Mouse (Mus musculus) heart, adult 2 months (tissue): ENCODE measurements around the gene Cd4. TPM values are rescaled to one million over a fixed set of nuclear protein-coding genes. Genes with fewer than 3 reads are reported as not detected.

Experiments
- DNase-seq, 2 experiments: peaks; one replicate each; pipeline ENCODE4 v3.0.0; 2021
- H3K27ac ChIP-seq: fragments of 200-600 bp; 2 replicates; pipeline ENCODE4 v1.8.1; 2022
- H3K27me3 ChIP-seq: fragments of 200-500 bp; 2 replicates; pipeline ENCODE4 v1.6.1; 2012; ENCODE audit warnings: mild to moderate bottlenecking, low read length, inconsistent platforms, mixed read lengths; ENCODE audit not compliant: control insufficient read depth, insufficient read depth
- H3K36me3 ChIP-seq: fragments of 200-500 bp; 2 replicates; pipeline ENCODE4 v1.6.1; 2012; ENCODE audit warnings: low read length, inconsistent platforms; ENCODE audit not compliant: control insufficient read depth, insufficient read depth
- H3K4me1 ChIP-seq: fragments of 200-500 bp; 2 replicates; pipeline ENCODE4 v1.6.1; 2011; ENCODE audit warnings: low read length; ENCODE audit not compliant: control insufficient read depth, insufficient read depth
- H3K4me3 ChIP-seq: fragments of 200-600 bp; 2 replicates; pipeline ENCODE4 v1.8.1; 2022
- H3K79me2 ChIP-seq: fragments of 200-500 bp; replicated peaks from 2 replicates; pipeline ENCODE4 v1.6.1; 2012; ENCODE audit warnings: mild to moderate bottlenecking, inconsistent platforms, low read length, moderate library complexity, mixed read lengths; ENCODE audit not compliant: control insufficient read depth, insufficient read depth
- H3K9ac ChIP-seq: fragments of 200-500 bp; 2 replicates; pipeline ENCODE4 v1.6.1; 2012; ENCODE audit warnings: low read depth, mild to moderate bottlenecking, control low read depth, inconsistent platforms, low read length, mixed read lengths
- CTCF ChIP-seq: fragments of 200-600 bp; IDR thresholded peaks from 2 replicates; pipeline ENCODE4 v1.8.1; 2022; ENCODE audit warnings: antibody characterized with exemption, mild to moderate bottlenecking, moderate library complexity
- EP300 ChIP-seq: fragments of 200-500 bp; IDR thresholded peaks from 2 replicates; pipeline ENCODE4 v1.6.1; 2011; ENCODE audit warnings: low read depth, low read length, control low read depth; ENCODE audit not compliant: insufficient read depth
- POLR2A ChIP-seq: fragments of 200-500 bp; IDR thresholded peaks from 2 replicates; pipeline ENCODE4 v1.6.1; 2011; ENCODE audit warnings: mild to moderate bottlenecking, low read depth, low read length, control low read depth; ENCODE audit not compliant: insufficient read depth
- WGBS: fragments of 180-500 bp; shearing (Covaris S2); methylation state at CpG from one replicate; pipeline ENCODE4 v1.1.7; 2018; 5-methylcytosine and 5-hydroxymethylcytosine counted together
- intact Hi-C: fragments of 180-260 bp; cut with DNase I; formaldehyde crosslinking; loops from one replicate; pipeline ENCODE4 v1.15.1; 2025
- polyA plus RNA-seq: library from polyadenylated mRNA; depleted of rRNA; stranded (reverse); fragments of >200 nt; gene quantifications from 2 replicates; pipeline ENCODE4 v1.2.3, GENCODE M21; 2012
- total RNA-seq, 2 experiments: library from RNA; stranded (reverse); gene quantifications; 2 replicates each; pipeline ENCODE4 v1.2.3; 2021

The Cd4 gene
- total and polyA plus RNA-seq, 3 experiments, result 0.34 to 0.66 (median 0.57) TPM

DNA sequence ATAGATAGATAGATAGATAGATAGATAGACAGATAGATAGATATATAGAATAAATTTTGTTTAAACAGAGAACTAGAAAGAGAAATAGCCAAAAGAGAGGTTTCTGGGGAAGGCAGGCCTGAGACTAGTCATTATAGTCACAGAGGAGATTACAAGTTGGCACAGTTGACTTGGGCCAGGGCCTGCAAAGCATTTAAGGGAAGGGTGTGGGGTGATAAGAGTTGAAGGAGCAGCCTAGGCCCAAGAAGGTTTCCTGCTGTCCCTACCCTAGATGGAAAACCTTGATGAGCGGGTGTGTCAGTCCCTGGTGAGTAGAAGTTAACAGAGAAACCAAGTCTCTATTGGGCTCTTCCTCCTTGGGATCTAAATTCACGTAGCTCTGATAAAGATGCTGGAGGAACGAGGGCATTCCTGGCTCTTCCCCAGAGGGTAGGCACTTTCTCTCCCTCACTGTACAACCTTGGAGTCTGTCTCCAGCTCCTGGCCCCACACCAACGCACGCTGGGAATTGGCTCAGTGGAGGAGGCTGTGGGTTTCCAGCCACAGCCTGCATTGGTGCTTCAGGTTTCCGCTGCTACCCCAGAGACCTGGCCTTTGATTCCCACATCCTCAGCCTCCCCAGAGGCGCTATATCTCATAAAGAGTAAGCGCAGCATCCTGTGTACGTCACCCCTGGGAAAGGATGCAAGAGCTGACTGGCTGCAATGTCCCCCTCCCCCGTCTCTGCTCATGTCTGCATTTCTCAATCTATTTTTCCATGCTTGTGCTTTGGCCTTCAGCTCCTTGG, 3.1 kb downstream of the Cd4 start:
- peaks cover 3% of the 10 kb centered on the region; the same call in 1 of the 2 replicates for H3K4me1 ChIP-seq
- H3K79me2 ChIP-seq, result no peaks in the 10 kb centered on the region
- peak; percentile 48 to 59 for DNase-seq
- 32% methylated on average over 10 of the region's 10 CpGs for WGBS
- H3K27ac ChIP-seq, result peak overlapping the region; percentile 32
- no peaks in the 10 kb centered on the region for H3K27me3 ChIP-seq
- no peak overlapping the region for H3K9ac ChIP-seq
- H3K36me3 ChIP-seq, result no peaks in the 10 kb centered on the region
- TF ChIP-seq CTCF (no peak), EP300 (no peak), POLR2A (no peak)
- H3K4me3 ChIP-seq, result no peak overlapping the region
- intact Hi-C loops, result no loop called here

DNA sequence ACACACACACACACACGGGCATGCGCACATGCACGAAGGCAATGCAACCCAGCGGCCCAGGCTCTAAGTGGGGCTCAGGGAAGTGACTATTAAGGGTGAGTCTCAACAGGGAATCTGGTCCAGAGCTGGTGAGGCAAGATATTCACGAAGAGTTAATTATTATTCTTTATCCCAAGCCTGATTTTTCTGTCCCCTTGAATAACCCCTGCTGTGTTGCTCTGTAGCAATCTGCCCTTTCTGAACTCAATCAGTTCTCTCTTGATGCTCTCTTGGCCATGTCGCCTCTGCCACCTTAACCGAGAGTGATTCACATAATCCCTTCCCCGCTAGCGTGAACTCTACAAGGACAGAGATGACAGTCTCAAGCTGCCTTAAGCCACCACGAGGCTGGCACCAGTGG, 4.7 kb downstream of the Cd4 start:
- H3K79me2 ChIP-seq, result no peaks in the 10 kb centered on the region
- H3K27ac ChIP-seq, result no peak overlapping the region
- whole genome bisulfite sequencing, result 88% methylated on average over 10 of the region's 10 CpGs
- no peaks in the 10 kb centered on the region for H3K27me3 ChIP-seq
- H3K4me3 ChIP-seq, result no peak overlapping the region
- H3K36me3 ChIP-seq, result no peaks in the 10 kb centered on the region
- peaks cover 3% of the 10 kb centered on the region; the same call in 1 of the 2 replicates for H3K4me1 ChIP-seq
- H3K9ac ChIP-seq, result no peak overlapping the region
- no peak for DNase-seq
- intact Hi-C loops, result no loop called here
- TF ChIP-seq EP300, result no peak
- TF ChIP-seq CTCF, result no peak
- no peak for TF ChIP-seq POLR2A

DNA sequence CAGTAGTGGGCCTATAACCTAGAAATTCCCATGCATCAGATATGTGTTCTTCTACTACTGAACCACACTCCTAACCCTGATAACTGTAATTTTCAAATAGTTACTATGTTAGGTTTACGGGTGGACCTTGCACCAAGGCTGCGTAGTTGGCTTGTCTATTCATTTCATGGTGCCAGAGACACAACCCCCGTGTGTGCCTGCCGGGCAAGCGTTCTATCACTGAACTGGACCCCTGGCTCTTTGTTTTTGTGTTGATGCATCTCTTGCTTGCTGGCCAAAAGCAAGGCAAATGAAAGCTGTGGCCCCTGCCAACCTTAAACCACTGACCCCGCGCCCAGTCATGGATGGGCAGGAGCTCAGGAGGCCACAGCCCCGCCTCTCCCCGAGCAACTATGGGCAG, 6.2 kb downstream of the Cd4 start:
- Histone ChIP-seq H3K27ac (no peak overlapping the region), H3K4me1 (peaks cover 3% of the 10 kb centered on the region; the same call in 1 of the 2 replicates), H3K27me3 (no peaks in the 10 kb centered on the region), H3K4me3 (no peak overlapping the region), H3K36me3 (no peaks in the 10 kb centered on the region), H3K9ac (no peak overlapping the region), H3K79me2 (no peaks in the 10 kb centered on the region)
- no peak for DNase-seq
- 93% methylated on average over 9 of the region's 9 CpGs for WGBS
- intact Hi-C loops, result no loop called here
- TF ChIP-seq POLR2A, result no peak
- TF ChIP-seq EP300, result no peak
- TF ChIP-seq CTCF, result no peak

DNA sequence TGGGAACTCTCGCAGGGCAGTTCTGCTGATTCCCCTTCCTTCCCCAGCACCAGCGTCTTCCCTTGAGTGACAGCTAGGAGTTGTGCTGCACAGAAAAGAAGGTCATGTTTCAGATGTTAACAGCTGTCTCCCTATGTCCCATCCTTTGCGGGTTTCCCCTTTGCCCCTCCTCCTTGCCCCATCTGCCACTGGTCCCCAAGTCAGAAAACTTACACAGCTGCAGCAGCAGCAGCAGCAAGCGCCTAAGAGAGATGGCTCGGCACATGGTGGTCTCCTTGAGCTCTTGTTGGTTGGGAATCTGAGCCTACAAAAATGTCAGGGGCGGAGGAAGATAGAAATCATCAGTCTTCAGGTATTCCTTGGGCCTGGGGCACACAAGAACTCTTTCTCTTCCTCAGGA, 8.6 kb downstream of the Cd4 start:
- no peaks in the 10 kb centered on the region for H3K36me3 ChIP-seq
- intact Hi-C loops, result no loop called here
- WGBS, result 64% methylated on average over 6 of the region's 6 CpGs
- no peak overlapping the region for H3K9ac ChIP-seq
- TF ChIP-seq CTCF (no peak), EP300 (no peak), POLR2A (no peak)
- no peaks in the 10 kb centered on the region for H3K79me2 ChIP-seq
- no peak overlapping the region for H3K27ac ChIP-seq
- H3K4me1 ChIP-seq, result no peaks in the 10 kb centered on the region
- no peaks in the 10 kb centered on the region for H3K27me3 ChIP-seq
- DNase-seq, result no peak
- H3K4me3 ChIP-seq, result no peak overlapping the region

DNA sequence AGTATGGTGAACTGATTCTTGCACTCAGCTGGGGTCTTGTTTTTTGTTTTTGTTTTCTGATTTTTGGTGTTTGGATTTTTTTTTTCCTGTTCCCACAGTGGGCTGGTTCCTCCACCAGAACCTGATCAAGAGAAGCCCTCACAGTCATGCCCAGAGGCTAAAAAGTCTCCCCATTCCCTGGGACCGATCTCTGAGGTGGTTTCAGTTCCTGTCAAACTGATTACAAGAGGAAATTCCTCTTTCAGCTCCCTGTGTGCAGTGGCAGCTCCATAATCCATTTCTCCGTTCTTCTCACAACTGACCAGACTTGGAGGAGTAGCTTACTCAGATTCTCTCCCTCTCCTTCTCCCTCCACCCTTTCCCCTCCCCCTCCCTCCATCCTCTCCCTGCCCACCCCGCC, 13.7 kb downstream of the Cd4 start:
- no peak overlapping the region for H3K27ac ChIP-seq
- TF ChIP-seq CTCF, result no peak
- TF ChIP-seq POLR2A, result no peak
- H3K4me1 ChIP-seq, result no peaks in the 10 kb centered on the region
- no peak for DNase-seq
- 25% methylated on average over 2 of the region's 3 CpGs for WGBS
- intact Hi-C loops, result no loop called here
- no peaks in the 10 kb centered on the region for H3K79me2 ChIP-seq
- no peak overlapping the region for H3K9ac ChIP-seq
- no peak overlapping the region for H3K4me3 ChIP-seq
- H3K27me3 ChIP-seq, result no peaks in the 10 kb centered on the region
- no peaks in the 10 kb centered on the region for H3K36me3 ChIP-seq

DNA sequence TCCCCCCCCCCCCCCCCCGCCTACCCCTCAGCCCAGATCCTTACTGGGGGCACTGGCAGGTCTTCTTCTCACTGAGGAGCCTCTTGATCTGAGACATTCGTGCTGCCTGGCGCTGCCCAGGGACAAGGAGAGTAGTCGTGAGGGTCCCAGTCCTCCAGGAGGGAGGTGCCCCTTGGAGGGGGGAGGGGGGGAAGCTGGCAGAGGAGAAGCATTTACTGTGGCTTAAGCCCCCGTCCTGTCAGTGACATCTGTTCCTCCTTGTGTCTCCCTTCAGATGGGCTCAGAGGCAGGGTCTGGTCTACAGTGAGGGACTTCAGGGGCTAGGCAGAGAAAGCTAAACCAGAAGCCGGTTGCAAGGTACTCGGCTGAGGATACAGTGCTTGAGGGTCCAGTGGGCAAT, 21.5 kb downstream of the Cd4 start:
- H3K9ac ChIP-seq, result no peak overlapping the region
- no peaks in the 10 kb centered on the region for H3K36me3 ChIP-seq
- no peaks in the 10 kb centered on the region for H3K4me1 ChIP-seq
- TF ChIP-seq POLR2A (no peak), EP300 (no peak), CTCF (no peak)
- no peak overlapping the region for H3K27ac ChIP-seq
- WGBS, result 74% methylated on average over 6 of the region's 7 CpGs
- intact Hi-C loops, result no loop called here
- no peak for DNase-seq
- no peaks in the 10 kb centered on the region for H3K79me2 ChIP-seq
- no peak overlapping the region for H3K4me3 ChIP-seq
- H3K27me3 ChIP-seq, result no peaks in the 10 kb centered on the region
